Mouse (Mus musculus) splenic B cell, adult 2 months (primary cell): ENCODE results near the gene Trabd.
A peak's percentile ranks its signal among the peaks of the same experiment; 100 is the strongest.

Experiments
- DNase-seq: peaks from one replicate; pipeline ENCODE4 v3.0.0-alpha.2; 2011; ENCODE audit warnings: low read depth, low spot score
- H3K27me3 ChIP-seq: 2 replicates; pipeline ENCODE4 v1.6.1; 2012; ENCODE audit warnings: mild to moderate bottlenecking, low read length, moderate library complexity, mixed read lengths; ENCODE audit not compliant: control insufficient read depth, poor library complexity, insufficient read depth, severe bottlenecking
- H3K36me3 ChIP-seq: 2 replicates; pipeline ENCODE4 v1.6.1; 2012; ENCODE audit warnings: mild to moderate bottlenecking, low read length, moderate library complexity, mixed read lengths; ENCODE audit not compliant: control insufficient read depth, poor library complexity, insufficient read depth, severe bottlenecking

The Trabd gene

GRCm38 (mm10) chr15:89127364-89127940 lies 52.5 kb downstream of the Trabd start:
- DNase-seq: no peak

DNA sequence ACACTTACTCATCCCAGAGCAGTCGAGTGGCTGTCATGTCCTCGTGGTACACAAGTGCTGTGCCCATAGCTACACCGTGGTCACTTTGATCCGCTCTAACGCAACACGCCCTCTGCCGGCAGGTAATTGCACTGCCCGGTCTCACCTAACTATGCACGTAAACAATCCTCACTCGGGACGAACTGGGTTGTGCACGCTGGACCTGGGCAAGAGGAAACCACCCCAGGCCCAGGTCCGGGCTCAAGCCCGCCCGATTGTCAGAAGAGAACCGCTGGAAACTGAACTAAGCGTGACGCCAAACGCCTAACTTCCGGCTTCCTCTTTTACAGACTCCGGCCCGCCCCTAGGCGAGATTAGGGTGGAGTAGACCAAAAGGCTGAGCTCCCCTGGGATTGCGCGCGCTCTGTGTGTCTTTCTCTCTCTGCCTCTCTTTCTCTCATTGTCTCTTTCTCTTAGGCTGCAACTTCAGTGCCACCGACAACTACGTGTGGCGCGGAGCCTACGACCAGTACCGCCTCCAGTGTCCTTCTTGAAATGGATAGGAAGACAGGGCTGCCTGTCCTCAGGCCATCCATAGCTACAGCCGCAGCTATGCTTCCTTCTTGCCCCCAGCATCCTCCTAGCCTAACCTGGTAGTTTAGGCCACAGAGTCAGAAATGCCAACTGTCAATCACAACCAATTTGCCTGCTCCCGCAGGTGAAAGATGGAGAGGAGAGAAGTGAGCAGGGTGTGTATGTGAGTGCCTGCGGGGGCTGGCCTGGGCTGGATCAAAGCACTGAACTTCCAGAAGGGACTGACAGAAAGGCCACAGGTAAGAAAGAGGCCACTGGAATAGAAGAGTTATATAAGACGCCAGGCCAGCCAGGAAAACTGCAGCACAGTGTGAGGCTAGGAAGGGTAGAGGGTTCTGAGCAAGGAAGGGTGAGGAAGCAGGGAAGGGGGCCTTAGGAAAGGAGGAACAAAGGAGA lies 53.7 kb downstream of the Trabd start, which contains the start of gene Hdac10:
Hdac10 (minus strand) TSS at position 319 of the 969 bp plus-strand sequence.
- peak; percentile 91 for DNase-seq
- Histone ChIP-seq H3K36me3 (peaks cover 11% of the 10 kb centered on the region; the same call in 1 of the 2 replicates), H3K27me3 (no peaks in the 10 kb centered on the region)

More at GRCm38 (mm10) chr15:89127364-89127940, 52.5 kb downstream of the Trabd start:
- Histone ChIP-seq H3K36me3 (peaks cover 11% of the 10 kb centered on the region; the same call in 1 of the 2 replicates), H3K27me3 (no peaks in the 10 kb centered on the region)

DNA sequence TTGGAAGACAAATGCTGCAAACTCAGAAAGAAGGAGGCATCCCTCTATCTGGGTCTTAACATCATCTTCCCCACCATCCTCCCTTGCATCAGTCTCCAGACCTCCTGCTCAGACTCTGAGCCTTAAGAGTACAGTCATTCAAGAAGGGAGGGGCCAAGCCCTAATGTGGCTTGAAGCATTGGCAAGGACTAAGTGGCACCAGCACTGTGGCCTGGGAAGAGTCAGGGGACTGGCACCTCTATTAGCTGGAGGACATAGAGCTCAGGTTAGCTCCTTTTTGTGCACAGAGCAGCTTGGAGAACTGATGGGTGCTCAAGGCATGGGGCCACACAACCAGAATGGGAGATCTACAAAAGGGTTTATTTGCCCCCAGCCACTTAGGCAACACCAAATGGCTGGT lies 55.3 kb downstream of the Trabd start:
- no peaks in the 10 kb centered on the region for H3K27me3 ChIP-seq
- DNase-seq: no peak

DNA sequence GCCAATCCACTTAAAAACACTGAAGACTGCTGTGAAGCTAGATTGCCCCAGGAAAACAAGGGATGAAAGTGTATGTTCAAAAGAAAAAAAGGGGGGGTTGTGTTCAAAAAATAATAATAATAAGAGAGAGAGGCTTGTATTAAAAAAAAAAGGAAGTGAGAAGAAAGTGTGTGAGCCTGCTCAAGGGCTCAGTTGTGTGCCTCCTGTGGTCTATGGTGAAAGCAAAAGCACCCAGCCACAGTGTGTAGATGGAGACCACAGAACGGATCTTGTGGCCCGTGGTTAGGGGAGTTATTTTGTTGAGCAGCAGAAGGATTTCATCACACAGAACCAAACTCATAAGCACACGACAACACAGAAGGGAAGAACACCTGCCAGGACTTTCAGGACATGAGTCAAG lies 56.4 kb downstream of the Trabd start:
- Histone ChIP-seq H3K27me3 (no peaks in the 10 kb centered on the region), H3K36me3 (peaks cover 2% of the 10 kb centered on the region; the same call in 1 of the 2 replicates)
- DNase-seq: peak; percentile 90

More for the DNA sequence above, 55.3 kb downstream of the Trabd start:
- peaks cover 8% of the 10 kb centered on the region; the same call in 1 of the 2 replicates for H3K36me3 ChIP-seq
